Mouse (Mus musculus): ENCODE measurements around the gene Ankrd33. TPM values are rescaled to one million over a fixed set of nuclear protein-coding genes. Genes with fewer than 3 reads are reported as not detected.

The Ankrd33 gene
- not detected in 2 replicates for total RNA-seq (2014; rRNA removed)
- not detected in 2 replicates for polyA plus RNA-seq (2012; rRNA removed)

- 78% methylated on average over 5 of the region's 5 CpGs for WGBS
- no peak for DNase-seq (ENCODE audit: extremely low read depth, low read depth, low spot score)
- Histone ChIP-seq H3K79me2 (ENCODE audit: control insufficient read depth, insufficient read depth, low read length) (no peaks in the 10 kb centered on the region), H3K9ac (ENCODE audit: low read depth, low read length) (no peak within 1 kb of the TSS), H3K4me3 (ENCODE audit: insufficient read depth, low read depth, low read length) (no peak within 1 kb of the TSS), H3K27ac (replicated peaks; ENCODE audit: insufficient read depth, low read depth, low read length) (no peak within 1 kb of the TSS), H3K27me3 (ENCODE audit: control insufficient read depth, insufficient read depth, low read length) (no peaks in the 10 kb centered on the region), H3K36me3 (ENCODE audit: control insufficient read depth, insufficient read depth, low read length) (no peaks in the 10 kb centered on the region), H3K4me1 (ENCODE audit: control insufficient read depth, insufficient read depth, low read length) (no peaks in the 10 kb centered on the region)
- no peak for TF ChIP-seq CTCF (IDR thresholded peaks at IDR 0.05; ENCODE audit: low read depth, low read length)
- TF ChIP-seq POLR2A (IDR thresholded peaks at IDR 0.05; ENCODE audit: extremely low read depth, insufficient read depth, low read length): no peak
These were observed at the start of gene Ankrd33 for GRCm38 (mm10) chr15:101115511-101116110. Gene Ankrd33, plus strand, starts transcription at chr15:101115755.

DNA sequence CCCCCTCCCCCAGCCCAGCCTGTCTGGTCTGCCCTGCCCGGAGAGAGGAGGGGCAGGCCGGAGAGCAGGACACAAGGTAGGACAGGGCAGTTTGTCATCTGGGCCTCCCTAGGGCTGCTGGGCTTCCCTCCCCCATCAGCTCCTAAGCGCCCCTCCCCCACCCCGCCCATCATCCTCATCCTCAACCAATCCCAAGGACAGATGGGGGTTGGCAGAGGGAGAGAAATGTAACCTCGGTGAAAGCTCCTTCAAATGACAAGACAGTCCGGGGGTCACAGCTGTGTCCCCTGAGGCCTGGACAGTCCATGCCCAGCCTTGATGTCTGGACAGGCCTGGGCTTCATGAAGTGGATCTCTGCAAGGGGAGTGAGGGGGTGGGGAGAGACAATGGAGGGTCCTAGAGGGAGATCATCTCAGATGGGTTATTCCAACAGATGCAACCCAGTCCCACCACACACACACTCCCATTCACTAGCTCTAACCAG, 49.1 kb upstream of the Ankrd33 start:
- H3K27me3 ChIP-seq (ENCODE audit: control insufficient read depth, insufficient read depth, low read length): no peaks in the 10 kb centered on the region
- no peak for TF ChIP-seq CTCF (IDR thresholded peaks at IDR 0.05; ENCODE audit: low read depth, low read length)
- no peak for TF ChIP-seq POLR2A (IDR thresholded peaks at IDR 0.05; ENCODE audit: extremely low read depth, insufficient read depth, low read length)
- H3K36me3 ChIP-seq (ENCODE audit: control insufficient read depth, insufficient read depth, low read length): no peaks in the 10 kb centered on the region
- no peak overlapping the region for H3K27ac ChIP-seq (replicated peaks; ENCODE audit: insufficient read depth, low read depth, low read length)
- no peak for DNase-seq (ENCODE audit: extremely low read depth, low read depth, low spot score)
- 70% methylated on average over 6 of the region's 6 CpGs for WGBS
- H3K79me2 ChIP-seq (ENCODE audit: control insufficient read depth, insufficient read depth, low read length): peaks cover 42% of the 10 kb centered on the region
- H3K4me3 ChIP-seq (ENCODE audit: insufficient read depth, low read depth, low read length): no peak overlapping the region
- H3K9ac ChIP-seq (ENCODE audit: low read depth, low read length): no peak overlapping the region
- H3K4me1 ChIP-seq (ENCODE audit: control insufficient read depth, insufficient read depth, low read length): peaks cover 17% of the 10 kb centered on the region

DNA sequence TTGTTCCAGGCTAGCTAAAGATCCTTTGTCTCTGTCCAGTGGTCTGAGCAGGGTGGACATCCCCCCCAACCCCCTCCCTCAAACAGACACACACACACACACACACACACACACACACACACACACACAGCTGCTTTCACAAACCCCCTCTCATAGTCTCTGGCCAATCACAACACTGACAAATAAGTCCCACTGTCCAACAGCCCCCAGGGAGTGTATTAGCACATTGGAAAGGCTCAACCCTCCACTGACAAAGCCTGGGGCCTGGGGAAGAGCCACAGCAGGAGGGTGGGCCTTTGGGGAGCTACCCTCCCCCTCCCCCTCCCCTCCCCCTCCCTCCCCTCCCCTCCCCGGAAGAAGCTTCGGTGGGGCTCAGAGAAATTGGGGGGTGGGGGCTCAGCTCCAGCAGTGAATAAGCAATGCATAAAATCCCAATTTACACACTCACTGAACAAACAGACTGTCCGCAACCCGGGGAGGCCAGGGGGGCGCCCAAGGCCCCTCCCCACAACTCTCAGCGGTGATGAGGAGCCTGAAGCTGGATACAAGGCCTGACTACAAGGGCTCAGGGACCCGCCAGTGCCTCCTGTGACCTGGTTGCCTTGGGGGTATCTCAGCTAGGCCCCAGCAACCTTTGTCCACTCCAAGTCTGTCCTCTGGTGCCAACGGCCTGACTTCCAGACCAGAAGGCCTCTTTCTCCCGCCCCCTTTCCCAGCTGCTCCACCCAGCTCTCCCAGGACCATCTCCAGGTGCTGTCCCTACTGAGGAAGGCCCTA, 48.4 kb upstream of the Ankrd33 start:
- 65% methylated on average over 7 of the region's 9 CpGs for WGBS

DNA sequence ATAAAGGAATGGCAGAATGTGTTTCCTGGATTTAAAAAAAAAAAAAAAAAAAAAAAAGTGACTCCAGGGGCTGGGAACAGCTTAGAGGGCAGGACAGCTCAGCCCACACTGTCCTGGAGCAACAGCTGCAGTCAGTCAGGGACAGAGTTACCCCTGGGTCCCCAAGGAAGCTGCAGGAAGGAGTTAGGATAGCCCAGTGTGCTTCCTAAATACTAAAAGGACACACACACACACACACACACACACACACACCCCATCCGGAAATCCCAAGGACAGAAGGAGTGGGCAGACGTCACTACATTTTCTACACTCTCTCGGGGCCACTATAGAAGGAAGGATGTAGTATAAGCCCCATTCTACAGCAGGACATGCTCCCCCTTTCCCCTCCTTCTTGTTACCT, 47.5 kb upstream of the Ankrd33 start:
- Histone ChIP-seq H3K79me2 (ENCODE audit: control insufficient read depth, insufficient read depth, low read length) (peaks cover 47% of the 10 kb centered on the region), H3K4me1 (ENCODE audit: control insufficient read depth, insufficient read depth, low read length) (peaks cover 18% of the 10 kb centered on the region), H3K9ac (ENCODE audit: low read depth, low read length) (no peak overlapping the region), H3K27me3 (ENCODE audit: control insufficient read depth, insufficient read depth, low read length) (no peaks in the 10 kb centered on the region), H3K4me3 (ENCODE audit: insufficient read depth, low read depth, low read length) (no peak overlapping the region), H3K36me3 (ENCODE audit: control insufficient read depth, insufficient read depth, low read length) (no peaks in the 10 kb centered on the region), H3K27ac (replicated peaks; ENCODE audit: insufficient read depth, low read depth, low read length) (no peak overlapping the region)
- WGBS: 75% methylated on average over 3 of the region's 3 CpGs
- DNase-seq (ENCODE audit: extremely low read depth, low read depth, low spot score): no peak
- no peak for TF ChIP-seq POLR2A (IDR thresholded peaks at IDR 0.05; ENCODE audit: extremely low read depth, insufficient read depth, low read length)
- no peak for TF ChIP-seq CTCF (IDR thresholded peaks at IDR 0.05; ENCODE audit: low read depth, low read length)

More for the DNA sequence above, 48.4 kb upstream of the Ankrd33 start:
- H3K27me3 ChIP-seq (ENCODE audit: control insufficient read depth, insufficient read depth, low read length): no peaks in the 10 kb centered on the region
- H3K79me2 ChIP-seq (ENCODE audit: control insufficient read depth, insufficient read depth, low read length): peaks cover 42% of the 10 kb centered on the region
- H3K9ac ChIP-seq (ENCODE audit: low read depth, low read length): no peak overlapping the region
- no peak for TF ChIP-seq POLR2A (IDR thresholded peaks at IDR 0.05; ENCODE audit: extremely low read depth, insufficient read depth, low read length)
- no peak for TF ChIP-seq CTCF (IDR thresholded peaks at IDR 0.05; ENCODE audit: low read depth, low read length)
- no peak for DNase-seq (ENCODE audit: extremely low read depth, low read depth, low spot score)
- peaks cover 18% of the 10 kb centered on the region for H3K4me1 ChIP-seq (ENCODE audit: control insufficient read depth, insufficient read depth, low read length)
- no peak overlapping the region for H3K4me3 ChIP-seq (ENCODE audit: insufficient read depth, low read depth, low read length)
- H3K27ac ChIP-seq (replicated peaks; ENCODE audit: insufficient read depth, low read depth, low read length): no peak overlapping the region
- H3K36me3 ChIP-seq (ENCODE audit: control insufficient read depth, insufficient read depth, low read length): no peaks in the 10 kb centered on the region

DNA sequence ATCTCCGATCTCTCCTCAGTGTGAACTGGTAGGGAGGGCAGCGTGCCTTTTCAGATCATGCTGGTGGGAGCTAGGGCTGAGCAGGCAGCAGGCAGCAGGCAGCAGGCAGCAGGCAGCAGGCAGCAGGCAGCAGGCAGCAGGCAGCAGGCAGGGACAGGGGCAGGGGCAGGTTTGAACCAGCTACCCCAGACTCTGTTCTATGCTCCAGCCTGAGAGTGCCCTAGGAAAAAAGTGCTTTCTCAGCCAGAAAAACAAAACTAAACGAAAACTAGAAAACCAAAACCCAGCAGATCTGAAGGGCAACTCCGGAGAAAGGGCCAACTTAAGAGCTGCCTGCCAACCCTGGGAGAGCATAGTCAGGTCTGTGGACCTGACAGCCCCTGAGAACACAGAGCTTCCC, 46.9 kb upstream of the Ankrd33 start:
- no peak overlapping the region for H3K4me3 ChIP-seq (ENCODE audit: insufficient read depth, low read depth, low read length)
- H3K36me3 ChIP-seq (ENCODE audit: control insufficient read depth, insufficient read depth, low read length): no peaks in the 10 kb centered on the region
- no peaks in the 10 kb centered on the region for H3K27me3 ChIP-seq (ENCODE audit: control insufficient read depth, insufficient read depth, low read length)
- no peak for TF ChIP-seq CTCF (IDR thresholded peaks at IDR 0.05; ENCODE audit: low read depth, low read length)
- no peak for TF ChIP-seq POLR2A (IDR thresholded peaks at IDR 0.05; ENCODE audit: extremely low read depth, insufficient read depth, low read length)
- H3K9ac ChIP-seq (ENCODE audit: low read depth, low read length): no peak overlapping the region
- DNase-seq (ENCODE audit: extremely low read depth, low read depth, low spot score): no peak
- no peak overlapping the region for H3K27ac ChIP-seq (replicated peaks; ENCODE audit: insufficient read depth, low read depth, low read length)
- peaks cover 49% of the 10 kb centered on the region for H3K79me2 ChIP-seq (ENCODE audit: control insufficient read depth, insufficient read depth, low read length)
- 53% methylated on average over 4 of the region's 4 CpGs for WGBS
- H3K4me1 ChIP-seq (ENCODE audit: control insufficient read depth, insufficient read depth, low read length): peaks cover 18% of the 10 kb centered on the region
